8 mouse cellular contexts compared by ENCODE assay signal in genomic region chr3:40800373-40800823, GRCm38 (mm10). TPM values are rescaled to one million over a fixed set of nuclear protein-coding genes. Genes with fewer than 3 reads are reported as not detected.
DNase-seq lines count a peak whose midpoint lies in the region; ATAC-seq and TF ChIP-seq lines count a peak whose summit lies in the region.

No protein-coding gene starts in this region.

- no peaks in the 10 kb centered on the region for H3K27me3 ChIP-seq in erythroblast, embryonic 14.5 days (ENCODE audit: control insufficient read depth)
- H3K27me3 ChIP-seq in liver, embryonic 11.5 days (replicated peaks; ENCODE audit: control insufficient read depth, insufficient read depth, low read length) = no peaks in the 10 kb centered on the region
- no peaks in the 10 kb centered on the region for H3K27me3 ChIP-seq in myocyte (ENCODE audit: control insufficient read depth, insufficient read depth, insufficient read length)

- DNase-seq in frontal cortex, postnatal 36 days (ENCODE audit: low spot score in 2 of 2) = no peak
- peak; percentile 48 for DNase-seq in T-cell, adult 2 months (ENCODE audit: low spot score)
- DNase-seq in induced T-regulatory cell, adult 2 months (ENCODE audit: low read depth) = peak; percentile 77
- peak; percentile 72 for DNase-seq in liver, embryonic 11.5 days (ENCODE audit: low spot score)
- DNase-seq in testis, postnatal 14 days (ENCODE audit: low spot score) = peak; percentile 84

- H3K79me2 ChIP-seq in myocyte (ENCODE audit: control insufficient read depth, insufficient read depth) = peaks cover 42% of the 10 kb centered on the region

- peak overlapping the region; percentile 98 for H3K9ac ChIP-seq in liver, embryonic 11.5 days (ENCODE audit: low read depth, low read length)

- H3K4me2 ChIP-seq in liver, embryonic 11.5 days = peak overlapping the region; percentile 88
- peak overlapping the region; percentile 77 for H3K4me2 ChIP-seq in myocyte (ENCODE audit: low read depth)

- peak overlapping the region; percentile 90 for H3K4me3 ChIP-seq in erythroblast, embryonic 14.5 days (replicated peaks)
- H3K4me3 ChIP-seq in liver, embryonic 11.5 days (ENCODE audit: low read depth, low read length) = peak overlapping the region; percentile 85
- peak overlapping the region; percentile 78 for H3K4me3 ChIP-seq in myocyte

- no peak for TF ChIP-seq POLR2A in myocyte (IDR thresholded peaks at IDR 0.05; ENCODE audit: insufficient read length, low read depth)

- H3ac ChIP-seq in myocyte (ENCODE audit: control insufficient read depth, insufficient read length) = peak overlapping the region; percentile 76

- H3K4me1 ChIP-seq in erythroblast, embryonic 14.5 days (ENCODE audit: control insufficient read depth) = peaks cover 38% of the 10 kb centered on the region
- peaks cover 11% of the 10 kb centered on the region for H3K4me1 ChIP-seq in liver, embryonic 11.5 days (replicated peaks; ENCODE audit: control insufficient read depth, insufficient read depth, low read length)

- WGBS in liver, embryonic 11.5 days = under 1% methylated on average over 35 of the region's 37 CpGs

- ATAC-seq in frontal cortex, adult (ENCODE audit: low TSS enrichment) = peak; percentile 65
- ATAC-seq in liver, embryonic 11.5 days (replicated peaks; ENCODE audit: low FRiP score) = peak; percentile 85

- peaks cover 53% of the 10 kb centered on the region for H3K36me3 ChIP-seq in erythroblast, embryonic 14.5 days (ENCODE audit: control insufficient read depth)
- peaks cover 12% of the 10 kb centered on the region for H3K36me3 ChIP-seq in liver, embryonic 11.5 days (ENCODE audit: control insufficient read depth, insufficient read depth, low read length)
- no peaks in the 10 kb centered on the region for H3K36me3 ChIP-seq in myocyte (ENCODE audit: control insufficient read depth, insufficient read depth)

- H3K9me3 ChIP-seq in erythroblast, embryonic 14.5 days (ENCODE audit: control insufficient read depth, low read length) = no peaks in the 10 kb centered on the region
- no peaks in the 10 kb centered on the region for H3K9me3 ChIP-seq in liver, embryonic 11.5 days (ENCODE audit: control insufficient read depth, low read length)

- peak overlapping the region; percentile 86 for H3K27ac ChIP-seq in liver, embryonic 11.5 days (ENCODE audit: low read depth, low read length)

TF ChIP-seq in myocyte, 11 proteins besides CTCF, POLR2A, EP300 and RAD21:
- TF ChIP-seq POLR2AphosphoS2 (IDR thresholded peaks at IDR 0.05; ENCODE audit: insufficient read length, low read depth) = peak; percentile 6
- no peak for TF ChIP-seq TCF12 (IDR thresholded peaks at IDR 0.05; ENCODE audit: insufficient read depth, poor library complexity, severe bottlenecking)
TF ChIP-seq in myocyte: peak in this region for 1.

RNA-seq across cellular contexts. Expression of gene Plk4, which starts 0.6 kb away (rescaled TPM):
- polyA plus RNA-seq in erythroblast, embryonic 14.5 days (2012) = 0.99 and 1.2 TPM in 2 replicates
- polyA plus RNA-seq in liver, embryonic 11.5 days (2014; fragmentation: Nextera tagmentation; extraction: Ambion mirVana) = 72.8 and 77.1 TPM in 2 replicates
- polyA plus RNA-seq in myocyte (2012; fragmentation: generic; extraction: Trizol) = 5.5 TPM

RNA-seq across cellular contexts. Expression of gene Mfsd8, which starts 46.3 kb away (rescaled TPM):
- polyA plus RNA-seq in erythroblast, embryonic 14.5 days (2012) = 0.07 and 1.5 TPM in 2 replicates
- polyA plus RNA-seq in liver, embryonic 11.5 days (2014; fragmentation: Nextera tagmentation; extraction: Ambion mirVana) = 6.1 and 8.3 TPM in 2 replicates
- 2.8 TPM for polyA plus RNA-seq in myocyte (2012; fragmentation: generic; extraction: Trizol)

RNA-seq across cellular contexts. Expression of gene Abhd18, which starts 46.4 kb away (rescaled TPM):
- 0.04 TPM in 1 of 2 replicates, not detected in the other for polyA plus RNA-seq in erythroblast, embryonic 14.5 days (2012)
- polyA plus RNA-seq in liver, embryonic 11.5 days (2014; fragmentation: Nextera tagmentation; extraction: Ambion mirVana) = 7.7 and 8.1 TPM in 2 replicates
- polyA plus RNA-seq in myocyte (2012; fragmentation: generic; extraction: Trizol) = 1.6 TPM

RNA-seq across cellular contexts. Expression of gene Hspa4l, which starts 56.1 kb away (rescaled TPM):
- 0.32 and 0.66 TPM in 2 replicates for polyA plus RNA-seq in erythroblast, embryonic 14.5 days (2012)
- polyA plus RNA-seq in liver, embryonic 11.5 days (2014; fragmentation: Nextera tagmentation; extraction: Ambion mirVana) = 22.4 and 25.9 TPM in 2 replicates
- 15.3 TPM for polyA plus RNA-seq in myocyte (2012; fragmentation: generic; extraction: Trizol)

Comparison
In these comparisons a context has a peak if more than half of its experiments do, and no peak if none do; other contexts are left out.
1. DNase-seq: peak in T-cell, adult 2 months (single experiment), induced T-regulatory cell, adult 2 months (single experiment), liver, embryonic 11.5 days (single experiment) and testis, postnatal 14 days (single experiment); none in frontal cortex, postnatal 36 days (0 of 2).
2. RNA of gene Plk4, which starts 0.6 kb away (polyA plus RNA-seq): 72.8 to 77.1 TPM in liver, embryonic 11.5 days; 5.5 TPM in myocyte (single experiment) and 0.99 to 1.2 TPM in erythroblast, embryonic 14.5 days; every median in the first group is over 10 times any median in the second.
3. Peak in every context shown above with its lines, with median percentiles within 50 percentile points of each other: H3K4me3 ChIP-seq.